Mouse (Mus musculus) E14TG2a.4 (cell line): ENCODE data around the gene Lce1h.

ENCODE experiments used
- H3K27me3 ChIP-seq: 2 replicates; pipeline ENCODE4 v1.6.1; 2014; ENCODE audit warnings: low read length, control low read depth; ENCODE audit not compliant: insufficient read depth
- H3K36me3 ChIP-seq: 2 replicates; pipeline ENCODE4 v1.6.1; 2014; ENCODE audit warnings: low read length, control low read depth; ENCODE audit not compliant: insufficient read depth
- H3K4me1 ChIP-seq: replicated peaks from 2 replicates; pipeline ENCODE4 v1.6.1; 2014; ENCODE audit warnings: low read depth, low read length, control low read depth
- H3K4me3 ChIP-seq: replicated peaks from 2 replicates; pipeline ENCODE4 v1.5.1; 2014; ENCODE audit warnings: mild to moderate bottlenecking, low read length
- H3K9me3 ChIP-seq: 2 replicates; pipeline ENCODE4 v1.6.1; 2014; ENCODE audit warnings: low read length, control low read depth
- CTCF ChIP-seq: conservative IDR thresholded peaks from 2 replicates; pipeline ENCODE4 v1.5.1; 2014; ENCODE audit warnings: low read length
- NANOG ChIP-seq: IDR thresholded peaks from 2 replicates; pipeline ENCODE4 v1.6.1; 2014; ENCODE audit warnings: borderline replicate concordance, low read length, mixed read lengths
- POU5F1 ChIP-seq: IDR thresholded peaks from 2 replicates; pipeline ENCODE4 v1.6.1; 2014; ENCODE audit warnings: low read length, borderline replicate concordance

The Lce1h gene

GRCm38 (mm10) chr3:92715122-92715521, 49.7 kb downstream of the Lce1h start:
- H3K9me3 ChIP-seq, result no peaks in the 10 kb centered on the region
- TF ChIP-seq POU5F1 (no peak), NANOG (no peak), CTCF (peak; percentile 22; the same call in 1 of the 2 replicates)
- no peaks in the 10 kb centered on the region for H3K4me1 ChIP-seq
- no peaks in the 10 kb centered on the region for H3K36me3 ChIP-seq
- no peak overlapping the region for H3K4me3 ChIP-seq
- H3K27me3 ChIP-seq, result no peaks in the 10 kb centered on the region
